Mouse (Mus musculus) embryonic fibroblast, embryonic 13.5 days (primary cell): ENCODE measurements around the gene Ddx50.

Experiments
- CTCF ChIP-seq: IDR thresholded peaks from 2 replicates; pipeline ENCODE4 v1.5.1; 2011; ENCODE audit warnings: mild to moderate bottlenecking, control low read depth, low read length, moderate library complexity, borderline replicate concordance; ENCODE audit not compliant: insufficient read depth
- POLR2A ChIP-seq: IDR thresholded peaks from 2 replicates; pipeline ENCODE4 v1.6.1; 2011; ENCODE audit warnings: low read depth, mild to moderate bottlenecking, control low read depth, low read length, moderate library complexity

GRCm38 (mm10) chr10:62600056-62600455, 51.0 kb downstream of the Ddx50 start:
- TF ChIP-seq CTCF = no peak
- TF ChIP-seq POLR2A = no peak
